Mouse (Mus musculus) heart, embryonic 16.5 days (tissue): Measurements from ENCODE around the gene Tcf12. TPM values are rescaled to one million over a fixed set of nuclear protein-coding genes. Genes with fewer than 3 reads are reported as not detected.

ENCODE experiments used
- ATAC-seq: fragments of 200-750 bp; cut with Nextera tagmentation; replicated peaks from 2 replicates; pipeline ENCODE4 v1.8.0; 2017; ENCODE audit warnings: moderate number of reproducible peaks; ENCODE audit not compliant: insufficient read depth, low FRiP score; ENCODE audit errors: extremely low read depth
- H3K27ac ChIP-seq: fragments of 300-500 bp; sonication (generic); 2 replicates; pipeline ENCODE4 v1.5.1; 2014; ENCODE audit warnings: mild to moderate bottlenecking, low read length, control low read depth, moderate library complexity
- H3K27me3 ChIP-seq: fragments of 300-500 bp; sonication (generic); 2 replicates; pipeline ENCODE4 v1.6.1; 2014; ENCODE audit warnings: low read length, mixed read lengths; ENCODE audit not compliant: control insufficient read depth, insufficient read depth
- H3K36me3 ChIP-seq: fragments of 300-500 bp; sonication (generic); 2 replicates; pipeline ENCODE4 v1.6.1; 2014; ENCODE audit not compliant: control insufficient read depth, insufficient read depth
- H3K4me1 ChIP-seq: fragments of 300-500 bp; sonication (generic); 2 replicates; pipeline ENCODE4 v1.6.1; 2014; ENCODE audit warnings: low read length, mixed read lengths; ENCODE audit not compliant: control insufficient read depth, insufficient read depth
- H3K4me2 ChIP-seq: fragments of 300-500 bp; sonication (generic); 2 replicates; pipeline ENCODE4 v1.6.1; 2014; ENCODE audit warnings: low read depth, mild to moderate bottlenecking, control low read depth, low read length
- H3K4me3 ChIP-seq: fragments of 300-500 bp; sonication (generic); 2 replicates; pipeline ENCODE4 v1.5.1; 2014; ENCODE audit warnings: mild to moderate bottlenecking, control low read depth, low read length
- H3K9ac ChIP-seq: fragments of 300-500 bp; sonication (generic); 2 replicates; pipeline ENCODE4 v1.6.1; 2014; ENCODE audit warnings: low read length, control low read depth
- H3K9me3 ChIP-seq: fragments of 300-500 bp; sonication (generic); replicated peaks from 2 replicates; pipeline ENCODE4 v1.6.1; 2016; ENCODE audit warnings: low read length; ENCODE audit not compliant: control insufficient read depth
- WGBS: fragments of 180-500 bp; shearing (Covaris S2); extraction: QIAGEN DNeasy Blood & Tissue Kit; methylation state at CpG from one replicate; pipeline ENCODE4 v1.1.7; 2014; 5-methylcytosine and 5-hydroxymethylcytosine counted together
- polyA plus RNA-seq: library from polyadenylated mRNA; unstranded; fragments of >200 nt; fragmentation: Nextera tagmentation; extraction: Ambion mirVana; gene quantifications from 2 replicates; pipeline ENCODE4 v1.2.1, GENCODE M21; 2015

Tcf12 gene
- polyA plus RNA-seq, 1 experiment from 2014 or later: 32.3 TPM

DNA sequence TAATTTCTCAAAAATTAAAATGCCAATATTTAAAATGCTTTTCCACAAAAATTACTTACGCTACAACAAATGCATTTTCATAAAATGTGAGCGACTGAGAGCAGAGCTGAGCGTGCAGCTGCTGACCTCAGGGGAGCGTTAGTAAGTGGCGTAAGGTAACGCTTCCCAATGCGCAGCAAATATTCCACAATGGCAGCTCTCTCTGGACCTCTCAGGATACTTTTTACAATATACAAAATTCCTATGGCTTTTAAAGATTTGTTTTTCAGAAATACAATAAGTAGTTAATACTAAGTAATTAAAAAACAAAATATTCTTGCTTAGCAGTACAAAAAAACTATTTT is 216.8 kb downstream of the Tcf12 start:
- Histone ChIP-seq H3K4me3 (peak overlapping the region; percentile 23), H3K9ac (no peak overlapping the region), H3K27me3 (no peaks in the 10 kb centered on the region), H3K9me3 (no peaks in the 10 kb centered on the region), H3K27ac (no peak overlapping the region), H3K4me1 (peaks cover 3% of the 10 kb centered on the region), H3K4me2 (peak overlapping the region; percentile 8; the same call in 1 of the 2 replicates), H3K36me3 (no peaks in the 10 kb centered on the region)
- ATAC-seq: no peak
- WGBS: 81% methylated on average over 7 of the region's 7 CpGs

- no peak overlapping the region for H3K27ac ChIP-seq
- H3K9me3 ChIP-seq: no peaks in the 10 kb centered on the region
- no peaks in the 10 kb centered on the region for H3K36me3 ChIP-seq
- no peaks in the 10 kb centered on the region for H3K27me3 ChIP-seq
- no peak for ATAC-seq
- 75% methylated on average over 11 of the region's 11 CpGs for WGBS
- H3K9ac ChIP-seq: peak overlapping the region; percentile 49; the same call in 1 of the 2 replicates
- H3K4me1 ChIP-seq: peaks cover 3% of the 10 kb centered on the region
- peak overlapping the region; percentile 23 for H3K4me3 ChIP-seq
- peak overlapping the region; percentile 8; the same call in 1 of the 2 replicates for H3K4me2 ChIP-seq
Observed at GRCm38 (mm10) chr9:71894246-71894942, 217.3 kb downstream of the Tcf12 start.

DNA sequence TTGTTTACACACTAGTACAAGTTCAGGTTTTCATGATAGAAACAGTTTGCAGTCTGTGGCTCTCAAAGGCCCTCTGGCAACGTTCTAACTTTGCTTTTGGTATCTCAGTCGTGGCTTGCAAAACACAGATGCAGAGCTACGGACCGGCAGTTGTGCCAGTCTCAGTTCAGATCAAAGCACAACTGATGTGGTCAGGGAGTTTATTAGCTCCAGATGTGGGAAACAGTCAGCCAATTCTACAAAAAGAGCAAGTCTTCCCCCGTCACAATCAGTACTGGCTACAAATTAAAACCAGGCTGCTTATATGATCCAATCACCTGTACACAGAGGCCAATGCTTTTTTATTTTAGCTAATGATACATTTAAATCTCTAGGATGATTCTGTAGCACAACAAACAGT is 223.2 kb downstream of the Tcf12 start:
- H3K4me2 ChIP-seq: no peak overlapping the region; the same call in 1 of the 2 replicates
- no peak overlapping the region for H3K9ac ChIP-seq
- H3K4me1 ChIP-seq: no peaks in the 10 kb centered on the region
- 46% methylated on average over 5 of the region's 5 CpGs for WGBS
- no peak overlapping the region for H3K4me3 ChIP-seq
- H3K27me3 ChIP-seq: no peaks in the 10 kb centered on the region
- peak overlapping the region; percentile 2; the same call in 1 of the 2 replicates for H3K27ac ChIP-seq
- peaks cover 5% of the 10 kb centered on the region for H3K36me3 ChIP-seq
- H3K9me3 ChIP-seq: no peaks in the 10 kb centered on the region
- no peak; the same call in 1 of the 2 replicates for ATAC-seq

DNA sequence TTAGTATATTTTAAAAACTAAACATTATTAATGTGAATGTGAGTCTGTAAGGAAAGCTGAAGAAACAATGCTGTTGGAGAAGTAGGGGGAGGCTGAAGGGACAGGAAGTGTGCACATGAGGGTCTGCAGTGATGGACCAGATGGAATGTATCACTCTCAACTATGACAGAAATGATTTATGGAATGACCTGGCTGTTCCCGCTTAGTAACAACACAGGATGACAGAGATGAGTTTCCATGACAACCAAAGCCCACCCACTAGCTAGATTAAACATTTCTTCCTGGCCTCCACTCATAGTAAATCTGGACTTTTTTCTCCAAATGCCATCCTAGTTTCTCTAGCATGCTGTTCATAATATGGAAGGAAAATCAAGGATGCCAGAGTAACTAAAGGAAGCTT is 231.0 kb downstream of the Tcf12 start:
- 66% methylated on average over 1 of the region's 1 CpGs for WGBS
- peaks cover 24% of the 10 kb centered on the region for H3K36me3 ChIP-seq
- no peak overlapping the region for H3K4me3 ChIP-seq
- peaks cover 6% of the 10 kb centered on the region for H3K4me1 ChIP-seq
- 0 out of 2 replicates have a peak, but pooled peaks cover 2% of the 10 kb centered on the region for H3K9me3 ChIP-seq
- no peak overlapping the region for H3K27ac ChIP-seq
- H3K4me2 ChIP-seq: no peak overlapping the region
- no peaks in the 10 kb centered on the region for H3K27me3 ChIP-seq
- 0 out of 2 replicates have a peak, but pooled peaks have one; percentile 28 for ATAC-seq
- no peak overlapping the region for H3K9ac ChIP-seq

DNA sequence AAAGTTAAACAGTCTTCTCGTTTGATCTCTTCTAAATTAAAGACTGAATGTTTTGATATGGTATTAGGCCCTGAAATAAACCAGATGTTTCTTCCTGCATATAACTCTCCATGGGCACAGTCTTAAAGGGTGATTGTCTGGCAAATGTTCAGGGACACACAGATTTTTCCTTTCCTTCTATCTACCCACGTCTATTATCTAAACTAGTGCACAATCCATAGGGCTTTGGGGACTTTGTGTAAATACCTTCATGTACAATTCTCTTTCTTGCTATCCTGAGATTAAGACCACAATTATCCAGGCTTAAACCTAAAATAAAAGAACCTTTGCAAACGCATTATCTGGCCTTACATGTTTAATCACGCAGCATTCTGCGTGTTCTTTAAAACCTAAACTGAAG is 231.7 kb downstream of the Tcf12 start:
- 55% methylated on average over 5 of the region's 5 CpGs for WGBS
- no peaks in the 10 kb centered on the region for H3K27me3 ChIP-seq
- ATAC-seq: no peak

DNA sequence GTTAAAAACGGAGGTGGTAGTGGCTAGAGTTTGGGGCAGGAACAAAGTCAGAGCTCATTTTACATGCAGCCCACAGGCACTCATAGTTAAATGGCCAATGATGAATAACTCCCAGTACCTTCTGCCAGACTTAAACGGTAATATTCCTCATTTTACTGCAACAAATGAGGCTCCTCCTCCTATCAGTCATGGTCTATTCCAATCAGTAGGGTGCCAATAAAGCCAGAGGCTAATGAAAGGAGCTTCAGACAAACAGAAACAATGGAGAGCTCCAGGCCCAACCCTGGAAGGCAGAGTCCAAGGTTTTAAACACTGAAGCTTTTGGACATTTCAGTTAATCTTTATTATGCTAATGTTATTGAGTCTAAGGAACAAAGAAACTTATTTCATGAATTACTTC is 232.3 kb downstream of the Tcf12 start:
- ATAC-seq: no peak
- Histone ChIP-seq H3K27me3 (no peaks in the 10 kb centered on the region), H3K9me3 (0 out of 2 replicates have a peak, but pooled peaks cover 2% of the 10 kb centered on the region), H3K27ac (no peak overlapping the region), H3K4me3 (no peak overlapping the region), H3K4me2 (no peak overlapping the region), H3K36me3 (peaks cover 26% of the 10 kb centered on the region), H3K9ac (no peak overlapping the region), H3K4me1 (peaks cover 7% of the 10 kb centered on the region)
- 67% methylated on average over 2 of the region's 2 CpGs for WGBS

More for the DNA sequence above, 231.7 kb downstream of the Tcf12 start:
- H3K9ac ChIP-seq: no peak overlapping the region
- peaks cover 26% of the 10 kb centered on the region for H3K36me3 ChIP-seq
- no peak overlapping the region for H3K4me2 ChIP-seq
- peaks cover 6% of the 10 kb centered on the region for H3K4me1 ChIP-seq
- H3K27ac ChIP-seq: no peak overlapping the region; the same call in 1 of the 2 replicates
- H3K4me3 ChIP-seq: no peak overlapping the region
- H3K9me3 ChIP-seq: 0 out of 2 replicates have a peak, but pooled peaks cover 2% of the 10 kb centered on the region

- no peak for ATAC-seq
- WGBS: 89% methylated on average over 3 of the region's 3 CpGs
- H3K27ac ChIP-seq: no peak overlapping the region
Observed at GRCm38 (mm10) chr9:71877867-71878266, 233.8 kb downstream of the Tcf12 start.

DNA sequence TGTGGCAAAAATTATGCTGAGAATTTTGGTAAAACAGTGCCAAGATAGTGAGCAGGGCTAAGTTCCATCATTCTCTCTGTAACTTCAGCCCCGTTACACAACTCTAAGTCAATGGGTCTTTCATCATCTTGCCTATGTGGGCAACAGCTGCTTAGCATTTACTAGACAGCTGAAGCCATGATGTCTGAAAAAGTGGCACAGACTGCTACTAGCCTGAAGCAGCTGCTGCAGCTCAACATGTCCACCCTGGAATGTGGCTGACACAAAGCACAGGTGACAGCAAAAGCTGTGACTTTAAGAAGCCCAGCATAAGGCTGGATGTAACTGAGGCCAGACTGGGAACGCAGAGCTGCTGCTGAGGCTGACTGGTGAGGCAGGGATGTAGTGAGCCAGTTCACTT is 236.9 kb downstream of the Tcf12 start:
- ATAC-seq: no peak
- H3K9me3 ChIP-seq: 0 out of 2 replicates have a peak, but pooled peaks cover 2% of the 10 kb centered on the region
- peaks cover 2% of the 10 kb centered on the region; the same call in 1 of the 2 replicates for H3K4me1 ChIP-seq
- WGBS: 61% methylated on average over 2 of the region's 2 CpGs
- no peak overlapping the region for H3K9ac ChIP-seq
- no peak overlapping the region for H3K4me3 ChIP-seq
- H3K36me3 ChIP-seq: peaks cover 19% of the 10 kb centered on the region
- no peak overlapping the region for H3K27ac ChIP-seq
- no peak overlapping the region for H3K4me2 ChIP-seq
- H3K27me3 ChIP-seq: no peaks in the 10 kb centered on the region

More at GRCm38 (mm10) chr9:71877867-71878266, 233.8 kb downstream of the Tcf12 start:
- Histone ChIP-seq H3K36me3 (peaks cover 21% of the 10 kb centered on the region), H3K4me1 (peaks cover 9% of the 10 kb centered on the region), H3K9ac (no peak overlapping the region), H3K4me3 (no peak overlapping the region), H3K9me3 (0 out of 2 replicates have a peak, but pooled peaks cover 2% of the 10 kb centered on the region), H3K4me2 (no peak overlapping the region), H3K27me3 (no peaks in the 10 kb centered on the region)

DNA sequence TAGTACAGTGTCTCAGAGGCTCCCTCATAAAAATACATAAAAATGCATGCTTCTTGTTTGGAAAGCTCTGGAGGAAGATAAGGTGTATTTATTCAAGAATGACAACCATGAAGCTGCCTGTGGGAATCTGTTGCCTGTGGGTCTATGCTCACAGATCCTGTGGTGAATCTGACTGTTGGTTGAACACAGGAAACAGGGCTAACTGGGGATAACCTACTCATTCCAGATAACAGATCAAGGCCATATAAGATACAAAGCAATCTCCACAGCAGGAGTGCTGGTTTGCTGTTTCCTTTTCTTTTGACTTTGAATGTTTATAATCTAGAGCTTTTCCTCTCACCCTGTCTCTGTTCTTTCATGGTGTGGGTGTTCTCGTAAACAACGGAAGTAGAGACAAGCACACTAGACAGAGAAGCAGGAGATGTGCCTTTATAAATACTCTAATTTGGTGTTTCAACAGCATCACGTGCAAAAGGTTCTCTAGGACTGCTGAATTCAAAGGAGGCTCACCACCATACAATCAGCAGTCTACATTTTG is 237.6 kb downstream of the Tcf12 start:
- Histone ChIP-seq H3K9me3 (0 out of 2 replicates have a peak, but pooled peaks cover 2% of the 10 kb centered on the region), H3K36me3 (peaks cover 19% of the 10 kb centered on the region), H3K27ac (peak overlapping the region; percentile 8; the same call in 1 of the 2 replicates), H3K27me3 (no peaks in the 10 kb centered on the region), H3K4me3 (no peak overlapping the region), H3K9ac (no peak overlapping the region), H3K4me1 (peaks cover 2% of the 10 kb centered on the region; the same call in 1 of the 2 replicates), H3K4me2 (no peak overlapping the region)
- no peak for ATAC-seq
- WGBS: 68% methylated on average over 3 of the region's 3 CpGs
